Mouse (Mus musculus) stomach, embryonic 14.5 days (tissue): ENCODE measurements around the gene Muc3. TPM values are rescaled to one million over a fixed set of nuclear protein-coding genes. Genes with fewer than 3 reads are reported as not detected.

Experiments used
- ATAC-seq: fragments of 200-750 bp; cut with Nextera tagmentation; 2 replicates; pipeline ENCODE4 v1.8.0; 2017; ENCODE audit warnings: low read depth, moderate TSS enrichment; ENCODE audit not compliant: insufficient number of reproducible peaks, insufficient read depth, low FRiP score
- H3K27ac ChIP-seq: fragments of 300-500 bp; sonication (generic); 2 replicates; pipeline ENCODE4 v1.5.1; 2014; ENCODE audit warnings: mild to moderate bottlenecking, low read length, moderate library complexity, mixed read lengths
- H3K27me3 ChIP-seq: fragments of 300-500 bp; sonication (generic); 2 replicates; pipeline ENCODE4 v1.6.1; 2014; ENCODE audit warnings: low read length, control low read depth, mixed read lengths; ENCODE audit not compliant: control insufficient read depth, insufficient read depth
- H3K36me3 ChIP-seq: fragments of 300-500 bp; sonication (generic); 2 replicates; pipeline ENCODE4 v1.6.1; 2014; ENCODE audit warnings: mild to moderate bottlenecking, control low read depth, low read length, moderate library complexity, mixed read lengths; ENCODE audit not compliant: control insufficient read depth, insufficient read depth
- H3K4me1 ChIP-seq: fragments of 300-500 bp; sonication (generic); 2 replicates; pipeline ENCODE4 v1.6.1; 2014; ENCODE audit warnings: low read length, control low read depth, mixed read lengths; ENCODE audit not compliant: control insufficient read depth, insufficient read depth
- H3K4me2 ChIP-seq: fragments of 300-500 bp; sonication (generic); replicated peaks from 2 replicates; pipeline ENCODE4 v1.6.1; 2014; ENCODE audit warnings: low read depth, low read length, control low read depth
- H3K4me3 ChIP-seq: fragments of 300-500 bp; sonication (generic); 2 replicates; pipeline ENCODE4 v1.5.1; 2014; ENCODE audit warnings: low read depth, low read length, control low read depth
- H3K9ac ChIP-seq: fragments of 300-500 bp; sonication (generic); replicated peaks from 2 replicates; pipeline ENCODE4 v1.6.1; 2014; ENCODE audit warnings: low read depth, mild to moderate bottlenecking, control low read depth, low read length, moderate library complexity, mixed read lengths
- H3K9me3 ChIP-seq: fragments of 300-500 bp; sonication (generic); 2 replicates; pipeline ENCODE4 v1.6.1; 2016; ENCODE audit warnings: low read depth, low read length, control low read depth; ENCODE audit not compliant: control insufficient read depth
- WGBS: fragments of 180-500 bp; shearing (Covaris S2); extraction: QIAGEN DNeasy Blood & Tissue Kit; methylation state at CpG from one replicate; pipeline ENCODE4 v1.1.7; 2014; 5-methylcytosine and 5-hydroxymethylcytosine counted together
- polyA plus RNA-seq: library from polyadenylated mRNA; unstranded; fragments of >200 nt; fragmentation: Nextera tagmentation; extraction: Ambion mirVana; gene quantifications from 2 replicates; pipeline ENCODE4 v1.2.1, GENCODE M21; 2014

The Muc3 gene
- polyA plus RNA-seq, 1 experiment from 2014 or later = not detected

DNA sequence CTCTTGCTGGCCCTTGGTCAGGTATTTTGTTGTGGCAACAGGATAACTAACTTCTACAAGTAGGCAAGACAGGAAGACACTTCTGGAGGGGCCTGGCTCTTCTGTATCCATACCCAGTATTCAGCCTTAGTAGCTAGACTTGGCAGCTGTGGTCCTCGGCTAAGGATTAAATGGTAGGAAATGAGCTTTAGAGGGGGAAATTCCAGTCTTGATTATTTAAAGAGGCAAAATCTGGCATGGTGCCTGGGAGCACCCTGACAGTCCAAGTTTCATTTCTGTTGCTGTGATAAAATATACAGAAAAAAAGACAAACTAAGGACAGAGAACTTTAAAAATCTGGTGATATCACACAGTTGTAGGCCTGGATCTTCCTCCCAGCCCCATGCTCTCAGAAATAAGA lies 53.1 kb downstream of the Muc3 start:
- no peak overlapping the region for H3K4me3 ChIP-seq
- 31% methylated on average over 1 of the region's 1 CpGs for WGBS
- no peak for ATAC-seq

DNA sequence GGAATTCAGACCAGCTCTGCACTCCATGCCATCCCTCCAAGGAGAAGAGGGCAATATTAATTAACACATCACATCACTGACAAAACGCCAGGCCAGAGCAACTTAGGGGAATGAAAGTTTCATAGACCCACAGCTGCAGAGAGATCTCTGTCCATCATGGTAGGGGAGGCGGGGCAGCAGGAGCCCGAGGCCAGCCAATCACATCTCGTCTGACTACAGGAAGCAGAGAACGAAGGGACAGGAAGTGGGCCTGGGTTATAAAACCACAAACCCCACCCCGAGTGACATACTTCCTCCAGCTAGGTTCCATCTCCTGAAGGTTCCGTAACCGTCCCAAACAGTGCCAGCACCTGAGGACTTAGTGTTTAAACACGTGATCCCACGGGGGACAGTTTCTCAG lies 54.0 kb downstream of the Muc3 start:
- H3K27me3 ChIP-seq = no peaks in the 10 kb centered on the region
- no peak for ATAC-seq
- 86% methylated on average over 10 of the region's 10 CpGs for WGBS
- H3K4me1 ChIP-seq = no peaks in the 10 kb centered on the region
- H3K9ac ChIP-seq = no peak overlapping the region
- no peak overlapping the region for H3K4me2 ChIP-seq
- no peak overlapping the region for H3K27ac ChIP-seq
- H3K4me3 ChIP-seq = no peak overlapping the region
- no peaks in the 10 kb centered on the region for H3K9me3 ChIP-seq
- H3K36me3 ChIP-seq = no peaks in the 10 kb centered on the region

More for the DNA sequence above, 53.1 kb downstream of the Muc3 start:
- Histone ChIP-seq H3K27me3 (no peaks in the 10 kb centered on the region), H3K9ac (no peak overlapping the region), H3K4me2 (no peak overlapping the region), H3K9me3 (no peaks in the 10 kb centered on the region), H3K36me3 (no peaks in the 10 kb centered on the region), H3K27ac (no peak overlapping the region), H3K4me1 (no peaks in the 10 kb centered on the region)

- no peak overlapping the region for H3K4me3 ChIP-seq
- no peaks in the 10 kb centered on the region for H3K4me1 ChIP-seq
- H3K9me3 ChIP-seq = no peaks in the 10 kb centered on the region
- WGBS = 75% methylated on average over 9 of the region's 9 CpGs
- no peak overlapping the region for H3K4me2 ChIP-seq
- H3K36me3 ChIP-seq = no peaks in the 10 kb centered on the region
- no peak for ATAC-seq
- no peaks in the 10 kb centered on the region for H3K27me3 ChIP-seq
- no peak overlapping the region for H3K27ac ChIP-seq
- no peak overlapping the region for H3K9ac ChIP-seq
These were observed 55.4 kb downstream of the Muc3 start for GRCm38 (mm10) chr5:137093720-137094119.

DNA sequence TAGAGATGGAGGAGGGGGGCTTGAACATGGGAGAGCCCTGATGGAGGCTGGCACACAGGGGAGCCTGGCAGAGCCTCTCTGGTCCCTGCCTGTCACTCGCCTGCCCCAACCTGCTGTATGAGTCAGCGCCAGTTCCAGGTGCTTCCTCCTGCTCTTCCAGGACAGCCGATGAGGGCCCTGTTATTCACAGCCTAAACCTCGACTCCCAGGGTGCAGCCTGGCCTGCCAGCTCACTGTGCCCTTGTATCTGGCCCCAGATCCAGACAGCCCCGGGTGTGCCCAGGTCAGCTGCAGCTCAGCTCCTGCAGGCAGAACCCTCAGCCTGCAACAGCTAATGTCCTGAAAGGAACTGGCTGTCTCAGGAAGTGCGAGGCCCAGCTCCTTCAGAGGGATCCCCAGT lies 57.6 kb downstream of the Muc3 start:
- no peak overlapping the region for H3K9ac ChIP-seq
- WGBS = 60% methylated on average over 6 of the region's 6 CpGs

GRCm38 (mm10) chr5:137090870-137091269 lies 58.3 kb downstream of the Muc3 start:
- no peak for ATAC-seq
- Histone ChIP-seq H3K27ac (no peak overlapping the region), H3K4me3 (no peak overlapping the region), H3K36me3 (no peaks in the 10 kb centered on the region), H3K9ac (no peak overlapping the region), H3K4me2 (no peak overlapping the region), H3K9me3 (no peaks in the 10 kb centered on the region), H3K4me1 (no peaks in the 10 kb centered on the region), H3K27me3 (no peaks in the 10 kb centered on the region)
- 68% methylated on average over 10 of the region's 10 CpGs for WGBS

More for the DNA sequence above, 57.6 kb downstream of the Muc3 start:
- no peaks in the 10 kb centered on the region for H3K27me3 ChIP-seq
- ATAC-seq = no peak
- H3K4me2 ChIP-seq = no peak overlapping the region
- H3K4me3 ChIP-seq = no peak overlapping the region
- no peaks in the 10 kb centered on the region for H3K4me1 ChIP-seq
- H3K27ac ChIP-seq = 0 out of 2 replicates have a peak overlapping the region, but pooled peaks have one; percentile 21
- no peaks in the 10 kb centered on the region for H3K36me3 ChIP-seq
- H3K9me3 ChIP-seq = no peaks in the 10 kb centered on the region

DNA sequence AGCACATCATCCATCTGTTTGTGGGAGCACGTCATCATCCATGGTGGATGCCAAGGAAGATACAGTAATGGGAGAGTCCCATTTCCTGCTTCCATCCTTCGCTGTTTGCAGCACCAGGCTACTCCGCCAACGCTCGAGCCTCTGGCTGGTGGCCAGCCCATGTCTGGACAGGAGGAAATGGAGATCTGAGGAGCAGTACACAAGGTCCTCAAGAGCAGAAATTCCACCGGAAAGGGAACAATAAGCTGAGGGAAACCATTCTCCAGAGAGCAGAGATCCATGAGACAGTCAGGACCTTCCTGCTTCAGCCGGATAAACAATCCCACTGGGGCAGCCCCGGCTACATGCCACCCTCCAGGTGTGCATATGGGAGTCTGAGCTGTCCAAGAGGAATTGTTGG lies 61.7 kb downstream of the Muc3 start:
- H3K4me2 ChIP-seq = no peak overlapping the region
- H3K9ac ChIP-seq = no peak overlapping the region
- no peaks in the 10 kb centered on the region for H3K36me3 ChIP-seq
- no peaks in the 10 kb centered on the region for H3K4me1 ChIP-seq
- H3K4me3 ChIP-seq = no peak overlapping the region
- H3K27me3 ChIP-seq = no peaks in the 10 kb centered on the region
- H3K9me3 ChIP-seq = no peaks in the 10 kb centered on the region
- no peak for ATAC-seq
- WGBS = 89% methylated on average over 8 of the region's 8 CpGs
- H3K27ac ChIP-seq = no peak overlapping the region

DNA sequence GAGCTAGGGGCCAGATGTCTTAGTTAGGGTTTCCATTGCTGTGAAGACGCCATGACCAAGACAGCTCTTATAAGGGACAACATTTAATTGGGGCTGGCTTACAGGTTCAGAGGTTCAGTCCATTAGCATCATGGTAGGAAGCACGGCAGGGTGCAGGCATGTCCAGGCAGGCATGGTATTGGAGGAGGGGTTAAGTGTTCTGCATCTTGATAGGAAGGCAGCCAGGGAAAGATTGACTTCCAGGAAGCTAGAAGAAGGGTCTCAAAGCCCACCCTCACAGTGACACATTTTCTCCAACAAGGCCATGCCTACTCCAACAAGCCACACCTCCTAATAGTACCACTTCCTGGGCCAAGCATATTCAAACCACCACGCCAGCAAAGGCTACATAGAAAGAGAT lies 63.4 kb downstream of the Muc3 start:
- Histone ChIP-seq H3K27me3 (no peaks in the 10 kb centered on the region), H3K36me3 (no peaks in the 10 kb centered on the region), H3K4me3 (no peak overlapping the region), H3K4me2 (no peak overlapping the region), H3K9me3 (no peaks in the 10 kb centered on the region), H3K4me1 (no peaks in the 10 kb centered on the region), H3K27ac (no peak overlapping the region), H3K9ac (no peak overlapping the region)
- WGBS = 77% methylated on average over 3 of the region's 3 CpGs
- ATAC-seq = no peak

- no peak overlapping the region for H3K27ac ChIP-seq
- H3K4me2 ChIP-seq = no peak overlapping the region
- ATAC-seq = no peak
- H3K36me3 ChIP-seq = no peaks in the 10 kb centered on the region
- no peaks in the 10 kb centered on the region for H3K9me3 ChIP-seq
- no peak overlapping the region for H3K4me3 ChIP-seq
- H3K9ac ChIP-seq = no peak overlapping the region
- WGBS = 78% methylated on average over 6 of the region's 6 CpGs
- H3K27me3 ChIP-seq = no peaks in the 10 kb centered on the region
- no peaks in the 10 kb centered on the region for H3K4me1 ChIP-seq
These were observed 64.1 kb downstream of the Muc3 start for GRCm38 (mm10) chr5:137085021-137085420.
